Mouse (Mus musculus) kidney, postnatal 10 days (tissue): ENCODE measurements around the gene Itga9.

Source experiments
- DNase-seq: peaks from one replicate; pipeline ENCODE4 v3.0.0; 2021; ENCODE audit warnings: mixed read lengths

Itga9 gene

GRCm38 (mm10) chr9:118838910-118839667 is 232.6 kb downstream of the Itga9 start:
- DNase-seq: no peak

- DNase-seq: no peak
Measured at GRCm38 (mm10) chr9:118841247-118841646, 234.8 kb downstream of the Itga9 start.

GRCm38 (mm10) chr9:118841907-118842432 is 235.5 kb downstream of the Itga9 start:
- peak; percentile 52 for DNase-seq

- DNase-seq: no peak
Measured at GRCm38 (mm10) chr9:118843711-118844110, 237.2 kb downstream of the Itga9 start.

- no peak for DNase-seq
Measured at GRCm38 (mm10) chr9:118845003-118845402, 238.5 kb downstream of the Itga9 start.

GRCm38 (mm10) chr9:118846766-118847165 is 240.3 kb downstream of the Itga9 start:
- no peak for DNase-seq

- no peak for DNase-seq
Measured at GRCm38 (mm10) chr9:118856665-118857064, 250.2 kb downstream of the Itga9 start.

- DNase-seq: no peak
Measured at GRCm38 (mm10) chr9:118860613-118861141, 254.2 kb downstream of the Itga9 start.

- DNase-seq: no peak
Measured at GRCm38 (mm10) chr9:118862214-118862613, 255.7 kb downstream of the Itga9 start.

- no peak for DNase-seq
Measured at GRCm38 (mm10) chr9:118862852-118863260, 256.4 kb downstream of the Itga9 start.

GRCm38 (mm10) chr9:118863528-118863927 is 257.0 kb downstream of the Itga9 start:
- no peak for DNase-seq

- no peak for DNase-seq
Measured at GRCm38 (mm10) chr9:118866949-118867348, 260.5 kb downstream of the Itga9 start.

- DNase-seq: peak; percentile 25
Measured at GRCm38 (mm10) chr9:118867851-118868250, 261.4 kb downstream of the Itga9 start.

- DNase-seq: peak; percentile 74
Measured at GRCm38 (mm10) chr9:118871089-118871488, 264.6 kb downstream of the Itga9 start.

- peak; percentile 67 for DNase-seq
Measured at GRCm38 (mm10) chr9:118873031-118873430, 266.5 kb downstream of the Itga9 start.

- DNase-seq: peak; percentile 80
Measured at GRCm38 (mm10) chr9:118873596-118873995, 267.1 kb downstream of the Itga9 start.

- DNase-seq: peak; percentile 26
Measured at GRCm38 (mm10) chr9:118875705-118876104, 269.2 kb downstream of the Itga9 start.

- no peak for DNase-seq
Measured at GRCm38 (mm10) chr9:118876902-118877301, 270.4 kb downstream of the Itga9 start.

GRCm38 (mm10) chr9:118877365-118878008 is 271.0 kb downstream of the Itga9 start:
- peak; percentile 24 for DNase-seq

GRCm38 (mm10) chr9:118878596-118878995 is 272.1 kb downstream of the Itga9 start:
- no peak for DNase-seq

- DNase-seq: peak; percentile 44
Measured at GRCm38 (mm10) chr9:118881281-118881945, 274.9 kb downstream of the Itga9 start.

GRCm38 (mm10) chr9:118881946-118882284 is 275.4 kb downstream of the Itga9 start:
- no peak for DNase-seq

GRCm38 (mm10) chr9:118883150-118883549 is 276.7 kb downstream of the Itga9 start:
- no peak for DNase-seq
